Mouse (Mus musculus): ENCODE measurements at regions not wholly inside any gene's neighbourhood (a gene's known extent, or its start where the extent isn't known, plus 50 kb on each side); places are given as distances from the start of the nearest gene placed in this dataset.
A peak's percentile ranks its signal among the peaks of the same experiment; 100 is the strongest.

DNA sequence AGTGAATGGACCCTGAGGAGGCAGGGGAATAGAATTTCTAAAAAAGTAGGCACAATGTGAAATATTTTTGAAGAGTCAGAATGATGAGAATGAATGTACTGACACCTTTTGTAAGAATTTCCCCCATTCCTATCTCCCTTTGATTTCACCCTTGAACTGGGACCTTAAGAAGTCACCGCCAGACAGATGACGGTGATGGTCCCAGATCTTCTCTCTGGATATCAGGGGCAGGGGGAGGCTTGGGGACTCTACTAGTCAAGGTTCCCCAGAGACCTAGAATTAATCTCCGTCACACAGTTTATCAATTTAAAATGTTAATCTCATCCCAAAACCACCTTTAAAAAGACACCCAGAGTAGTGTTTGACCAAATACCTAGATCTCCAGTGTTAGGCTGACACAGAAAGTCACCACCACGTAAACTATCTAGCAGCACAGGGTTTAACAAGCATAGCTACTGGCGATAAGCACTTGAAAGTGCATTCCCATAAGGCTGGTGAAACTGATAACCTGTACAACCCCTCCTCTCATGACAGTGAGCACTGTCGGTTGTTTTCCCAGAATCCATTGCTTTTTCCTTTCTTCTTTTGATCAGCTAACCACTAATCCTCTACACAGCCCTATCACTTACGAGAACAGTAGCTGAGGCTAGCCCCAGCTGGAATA is 163.5 kb upstream of the Cdkn3 start:
- Histone ChIP-seq H3K4me3 (ENCODE audit: insufficient read depth in 1 of 2, low read depth in 2 of 2, low read length in 2 of 2) (peak overlapping the region; percentile 19 to 26; a peak in 3 of 4 replicates), H3K27ac (peak overlapping the region; percentile 87), H3K36me3 (replicated peaks; ENCODE audit: control insufficient read depth, insufficient read depth, low read depth) (no peaks in the 10 kb centered on the region), H3K4me2 (ENCODE audit: low read depth) (peak overlapping the region; percentile 60), H3K27me3 (ENCODE audit: control insufficient read depth, insufficient read depth, low read length) (no peaks in the 10 kb centered on the region), H3K4me1 (replicated peaks; ENCODE audit: control insufficient read depth in 2 of 2, insufficient read depth in 2 of 2, low read length in 1 of 2) (peaks cover 20 to 28% of the 10 kb centered on the region in 2 experiments), H3K9me3 (ENCODE audit: control insufficient read depth, low read length) (no peaks in the 10 kb centered on the region), H3K9ac (replicated peaks) (peak overlapping the region; percentile 47)
- peak; percentile 100 for ATAC-seq (ENCODE audit: insufficient read depth)
- peak; percentile 35 to 80 (median 37) for DNase-seq (ENCODE audit: low read depth in 3 of 3, low spot score in 3 of 3)
- peak; percentile 96 for TF ChIP-seq EP300 (IDR thresholded peaks at IDR 0.05; ENCODE audit: low read depth)
- TF ChIP-seq CTCF (IDR thresholded peaks at IDR 0.05; ENCODE audit: low read depth): no peak
- 29% methylated on average over 7 of the region's 7 CpGs for WGBS (ENCODE audit: insufficient replicate concordance)

DNA sequence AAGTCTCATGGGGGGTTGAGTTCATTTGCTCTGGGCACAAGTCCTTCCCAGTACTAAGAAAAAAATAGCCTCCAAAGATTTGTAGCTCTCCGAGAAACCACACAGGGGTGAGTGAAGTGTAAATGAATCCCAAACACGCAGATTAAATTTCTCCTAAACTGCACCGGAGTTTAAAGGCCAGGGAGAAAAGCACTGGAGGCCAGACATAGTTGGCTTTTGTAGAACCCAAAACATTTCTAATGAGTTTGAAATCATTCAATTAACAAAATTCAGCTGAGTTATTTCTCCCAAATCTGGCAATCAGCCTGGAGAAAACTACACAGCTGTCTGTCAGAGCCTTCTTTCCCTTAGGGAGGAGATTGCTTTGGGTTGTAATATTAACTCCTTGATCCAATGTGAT is 166.2 kb upstream of the Cdkn3 start:
- ATAC-seq (ENCODE audit: insufficient read depth): no peak
- no peak overlapping the region for H3K9ac ChIP-seq (replicated peaks)
- H3K4me2 ChIP-seq (ENCODE audit: low read depth): no peak overlapping the region
- H3K4me1 ChIP-seq (replicated peaks; ENCODE audit: control insufficient read depth in 2 of 2, insufficient read depth in 2 of 2, low read length in 1 of 2): peaks cover 20 to 28% of the 10 kb centered on the region in 2 experiments
- H3K9me3 ChIP-seq (ENCODE audit: control insufficient read depth, low read length): no peaks in the 10 kb centered on the region
- H3K27ac ChIP-seq: no peak overlapping the region
- DNase-seq (ENCODE audit: low read depth in 3 of 3, low spot score in 3 of 3): no peak
- H3K36me3 ChIP-seq (replicated peaks; ENCODE audit: control insufficient read depth, insufficient read depth, low read depth): no peaks in the 10 kb centered on the region
- 83% methylated on average over 3 of the region's 3 CpGs for WGBS (ENCODE audit: insufficient replicate concordance)
- no peak overlapping the region for H3K4me3 ChIP-seq (ENCODE audit: insufficient read depth in 1 of 2, low read depth in 2 of 2, low read length in 2 of 2)
- H3K27me3 ChIP-seq (ENCODE audit: control insufficient read depth, insufficient read depth, low read length): no peaks in the 10 kb centered on the region
- no peak for TF ChIP-seq CTCF (IDR thresholded peaks at IDR 0.05; ENCODE audit: low read depth)
- TF ChIP-seq EP300 (IDR thresholded peaks at IDR 0.05; ENCODE audit: low read depth): no peak

DNA sequence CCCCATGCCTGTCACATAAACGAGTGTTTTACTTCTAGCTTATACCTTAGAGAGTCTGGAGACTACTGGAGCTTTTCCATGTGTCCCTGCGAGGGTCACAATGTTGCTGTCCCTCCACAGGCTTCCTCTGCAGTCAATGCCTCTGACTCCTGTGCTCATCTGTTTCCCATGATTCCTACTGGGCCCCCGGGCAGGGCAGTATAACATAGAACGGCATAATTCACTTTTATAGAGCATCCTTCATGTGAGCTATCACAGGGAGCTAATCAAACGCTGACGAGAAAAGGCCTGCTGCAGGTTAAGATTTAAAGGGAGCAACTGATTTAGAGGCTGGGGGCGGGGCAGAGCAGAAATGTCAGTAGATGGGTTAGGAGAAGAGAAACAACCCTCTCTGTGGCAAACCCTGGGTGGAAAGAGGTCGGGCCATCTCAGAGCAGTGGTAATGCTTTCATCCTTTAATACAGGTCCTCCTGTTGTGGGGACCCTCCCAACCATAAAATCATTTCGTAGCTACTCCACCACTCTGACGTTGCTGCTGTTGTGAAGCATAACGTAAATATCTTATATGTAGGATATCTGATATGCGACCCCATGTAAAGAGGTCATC is 168.5 kb upstream of the Cdkn3 start:
- no peak for TF ChIP-seq EP300 (IDR thresholded peaks at IDR 0.05; ENCODE audit: low read depth)
- no peak for TF ChIP-seq CTCF (IDR thresholded peaks at IDR 0.05; ENCODE audit: low read depth)
- Histone ChIP-seq H3K27me3 (ENCODE audit: control insufficient read depth, insufficient read depth, low read length) (no peaks in the 10 kb centered on the region), H3K4me2 (ENCODE audit: low read depth) (no peak overlapping the region), H3K4me1 (replicated peaks; ENCODE audit: control insufficient read depth in 2 of 2, insufficient read depth in 2 of 2, low read length in 1 of 2) (peaks cover 9 to 16% of the 10 kb centered on the region in 2 experiments), H3K9ac (replicated peaks) (no peak overlapping the region), H3K36me3 (replicated peaks; ENCODE audit: control insufficient read depth, insufficient read depth, low read depth) (no peaks in the 10 kb centered on the region), H3K27ac (no peak overlapping the region), H3K9me3 (ENCODE audit: control insufficient read depth, low read length) (no peaks in the 10 kb centered on the region), H3K4me3 (ENCODE audit: insufficient read depth in 1 of 2, low read depth in 2 of 2, low read length in 2 of 2) (no peak overlapping the region)
- ATAC-seq (ENCODE audit: insufficient read depth): no peak
- no peak for DNase-seq (ENCODE audit: low read depth in 3 of 3, low spot score in 3 of 3)
- 67% methylated on average over 12 of the region's 12 CpGs for WGBS (ENCODE audit: insufficient replicate concordance)

DNA sequence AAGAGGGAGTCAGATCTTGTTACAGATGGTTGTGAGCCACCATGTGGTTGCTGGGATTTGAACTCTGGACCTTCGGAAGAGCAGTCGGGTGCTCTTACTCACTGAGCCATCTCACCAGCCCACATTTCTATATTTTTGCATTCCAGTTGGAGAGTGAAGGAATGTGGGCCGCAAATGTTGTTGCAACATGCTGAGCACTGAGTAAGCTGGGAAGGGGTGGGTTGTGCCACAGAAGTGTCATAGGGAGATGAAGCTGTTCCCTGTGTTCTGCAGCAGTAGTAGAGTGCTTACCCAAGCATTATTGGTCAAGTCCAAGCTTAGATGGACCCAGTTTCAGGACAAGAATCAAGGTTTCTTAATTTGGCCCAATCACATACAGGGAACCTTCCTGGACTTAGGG is 169.1 kb upstream of the Cdkn3 start:
- TF ChIP-seq CTCF (IDR thresholded peaks at IDR 0.05; ENCODE audit: low read depth) (no peak), EP300 (IDR thresholded peaks at IDR 0.05; ENCODE audit: low read depth) (no peak)
- no peak for ATAC-seq (ENCODE audit: insufficient read depth)
- Histone ChIP-seq H3K4me1 (replicated peaks; ENCODE audit: control insufficient read depth in 2 of 2, insufficient read depth in 2 of 2, low read length in 1 of 2) (peaks cover 4 to 11% of the 10 kb centered on the region in 2 experiments), H3K9ac (replicated peaks) (no peak overlapping the region), H3K27ac (no peak overlapping the region), H3K36me3 (replicated peaks; ENCODE audit: control insufficient read depth, insufficient read depth, low read depth) (no peaks in the 10 kb centered on the region), H3K27me3 (ENCODE audit: control insufficient read depth, insufficient read depth, low read length) (no peaks in the 10 kb centered on the region), H3K9me3 (ENCODE audit: control insufficient read depth, low read length) (no peaks in the 10 kb centered on the region), H3K4me3 (ENCODE audit: insufficient read depth in 1 of 2, low read depth in 2 of 2, low read length in 2 of 2) (no peak overlapping the region), H3K4me2 (ENCODE audit: low read depth) (no peak overlapping the region)
- WGBS (ENCODE audit: insufficient replicate concordance): 84% methylated on average over 3 of the region's 3 CpGs
- no peak for DNase-seq (ENCODE audit: low read depth in 3 of 3, low spot score in 3 of 3)

DNA sequence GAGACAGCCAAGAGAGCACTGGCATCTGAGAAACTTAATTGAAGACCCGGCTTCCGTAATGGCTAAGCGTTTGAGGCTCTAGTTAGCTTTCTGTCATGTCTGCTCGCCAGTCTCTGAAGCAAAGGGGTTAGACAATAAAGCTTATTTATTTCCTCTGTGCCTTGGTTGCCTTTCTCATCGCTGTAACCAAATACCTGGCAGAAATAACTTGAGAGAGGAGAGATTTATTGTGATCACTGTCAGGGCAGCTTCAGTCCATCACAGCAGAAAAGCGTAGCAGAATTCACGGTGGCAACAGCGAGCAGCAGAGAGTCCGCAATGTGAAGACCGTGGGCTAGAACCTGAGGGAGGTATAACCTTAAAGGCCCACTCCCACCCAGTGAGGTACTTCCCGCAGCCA is 174.2 kb upstream of the Cdkn3 start:
- no peaks in the 10 kb centered on the region for H3K9me3 ChIP-seq (ENCODE audit: control insufficient read depth, low read length)
- DNase-seq (ENCODE audit: low read depth in 3 of 3, low spot score in 3 of 3): no peak
- H3K4me1 ChIP-seq (replicated peaks; ENCODE audit: control insufficient read depth in 2 of 2, insufficient read depth in 2 of 2, low read length in 1 of 2): peaks cover 0 to 2% of the 10 kb centered on the region in 2 experiments; a peak in 1 of 4 replicates
- no peaks in the 10 kb centered on the region; the same call in 1 of the 2 replicates for H3K27me3 ChIP-seq (ENCODE audit: control insufficient read depth, insufficient read depth, low read length)
- ATAC-seq (ENCODE audit: insufficient read depth): no peak
- H3K4me3 ChIP-seq (ENCODE audit: insufficient read depth in 1 of 2, low read depth in 2 of 2, low read length in 2 of 2): no peak overlapping the region
- no peak overlapping the region for H3K9ac ChIP-seq (replicated peaks)
- TF ChIP-seq CTCF (IDR thresholded peaks at IDR 0.05; ENCODE audit: low read depth) (no peak), EP300 (IDR thresholded peaks at IDR 0.05; ENCODE audit: low read depth) (no peak)
- 79% methylated on average over 11 of the region's 11 CpGs for WGBS (ENCODE audit: insufficient replicate concordance)
- no peaks in the 10 kb centered on the region for H3K36me3 ChIP-seq (replicated peaks; ENCODE audit: control insufficient read depth, insufficient read depth, low read depth)
- H3K4me2 ChIP-seq (ENCODE audit: low read depth): no peak overlapping the region
- H3K27ac ChIP-seq: no peak overlapping the region

Measured in liver, embryonic 14.5 days (tissue).